Mouse (Mus musculus) heart, postnatal 36 days (tissue): ENCODE measurements at regions not wholly inside any gene's neighbourhood (a gene's known extent, or its start where the extent isn't known, plus 50 kb on each side); places are given as distances from the start of the nearest gene placed in this dataset.

Source experiments
- DNase-seq, 2 experiments: peaks; one replicate each; pipeline ENCODE4 v3.0.0; 2021 to 2022
- intact Hi-C: fragments of 180-260 bp; cut with DNase I; formaldehyde crosslinking; loops from one replicate; pipeline ENCODE4 v1.15.1; 2025

- intact Hi-C loops = no loop called here
- DNase-seq = no peak
Measured at GRCm38 (mm10) chr10:53852091-53852490, 101.2 kb upstream of the Fam184a start.

DNA sequence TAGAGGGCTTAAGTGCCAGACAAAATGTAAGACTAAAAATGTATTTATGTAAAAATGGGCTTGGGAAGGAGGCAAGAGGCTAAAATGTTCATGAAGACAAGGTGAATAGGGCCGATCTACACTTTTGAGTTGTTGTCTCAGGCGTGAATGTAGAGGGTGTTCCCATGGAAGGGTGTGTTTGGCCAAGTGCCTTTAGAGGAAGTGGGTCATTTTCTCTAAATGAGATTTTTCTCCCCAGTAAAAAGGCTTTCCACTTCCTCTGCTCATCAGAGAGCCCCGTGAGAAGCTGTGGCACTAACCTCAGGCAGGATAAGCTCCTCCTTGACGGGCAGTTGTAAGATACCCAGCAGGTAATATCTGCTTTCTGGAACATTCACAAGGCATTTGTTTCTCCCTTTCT is 99.6 kb upstream of the Fam184a start:
- intact Hi-C loops = no loop called here

GRCm38 (mm10) chr10:53813244-53813620 is 62.3 kb upstream of the Fam184a start:
- intact Hi-C loops = no loop called here
- peak; percentile 9 to 19 for DNase-seq

More for the DNA sequence above, 99.6 kb upstream of the Fam184a start:
- DNase-seq = no peak

- intact Hi-C loops = no loop called here
- DNase-seq = no peak
Measured at GRCm38 (mm10) chr10:53812597-53813243, 61.8 kb upstream of the Fam184a start.

GRCm38 (mm10) chr10:53811904-53812596 is 61.1 kb upstream of the Fam184a start:
- intact Hi-C loops = no loop called here
- DNase-seq = no peak

GRCm38 (mm10) chr10:53806697-53807096 is 55.8 kb upstream of the Fam184a start:
- intact Hi-C loops = no loop called here
- DNase-seq = no peak

GRCm38 (mm10) chr10:53801048-53801641 is 50.2 kb upstream of the Fam184a start:
- no peak for DNase-seq
- intact Hi-C loops = no loop called here
